Mouse (Mus musculus) liver, embryonic 14.5 days (tissue): ENCODE data around the gene Dicer1.

Experiments
- CTCF ChIP-seq: IDR thresholded peaks from 2 replicates; pipeline ENCODE4 v1.5.1; 2016; ENCODE audit warnings: antibody characterized with exemption, low read depth, control low read depth
- EP300 ChIP-seq: IDR thresholded peaks from 2 replicates; pipeline ENCODE4 v1.6.1; 2016; ENCODE audit warnings: antibody characterized with exemption, low read depth

DNA sequence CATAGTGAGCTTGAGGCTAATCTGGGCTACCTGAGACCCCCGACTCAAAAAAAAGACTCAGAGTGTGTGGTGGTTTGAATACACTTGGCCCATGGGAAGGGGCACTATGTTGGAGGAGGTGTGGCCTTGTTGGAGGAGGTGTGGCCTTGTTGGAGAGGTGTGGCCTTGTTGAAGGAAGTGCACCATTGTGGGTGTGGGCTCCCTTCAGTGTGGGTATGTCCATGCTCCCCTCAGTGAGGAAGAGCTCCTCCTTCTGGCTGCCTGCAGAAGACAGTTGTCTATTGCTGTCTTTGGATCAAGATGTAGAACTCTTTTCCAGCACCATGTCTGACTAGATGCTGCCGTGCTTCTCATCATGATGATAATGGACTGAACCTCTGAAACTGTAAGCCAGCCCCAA, 95.6 kb downstream of the Dicer1 start:
- TF ChIP-seq CTCF (no peak), EP300 (no peak)
